Mouse (Mus musculus): ENCODE results near the gene Trim54. TPM values are rescaled to one million over a fixed set of nuclear protein-coding genes. Genes with fewer than 3 reads are reported as not detected.
A peak's percentile ranks its signal among the peaks of the same experiment; 100 is the strongest.

Trim54 gene
- polyA plus RNA-seq, 1 experiment from 2014 or later: 16.3 TPM

DNA sequence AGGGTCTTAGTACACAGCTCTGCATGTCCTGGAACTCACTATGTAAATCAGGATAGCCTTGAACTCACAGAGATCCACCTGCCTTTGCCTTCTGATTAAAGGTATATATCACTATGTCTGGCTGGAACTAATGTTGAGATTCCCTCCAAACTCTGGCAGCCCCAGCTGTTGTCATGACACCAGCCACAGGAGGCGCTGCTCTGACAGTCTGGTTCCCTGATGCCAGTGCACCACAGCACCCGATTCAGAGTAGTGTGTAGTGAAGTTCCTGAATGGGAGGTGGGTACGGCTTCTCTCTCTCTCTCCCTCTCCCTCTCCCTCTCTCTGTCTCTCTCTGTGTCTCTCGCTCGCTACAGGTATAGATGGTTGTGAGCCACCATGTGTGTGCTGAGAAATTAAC is 34.2 kb upstream of the Trim54 start:
- H3K4me3 ChIP-seq (ENCODE audit: low read depth, low read length): no peak overlapping the region
- whole genome bisulfite sequencing: 13% methylated on average over 5 of the region's 5 CpGs
- ATAC-seq (ENCODE audit: low read depth) (peak; percentile 44; the same call in 1 of the 2 replicates), DNase-seq (ENCODE audit: low spot score) (peak; percentile 30)
- H3K36me3 ChIP-seq (ENCODE audit: control insufficient read depth, insufficient read depth, low read length): peaks cover 19% of the 10 kb centered on the region
- H3K4me2 ChIP-seq (ENCODE audit: low read depth, low read length): no peak overlapping the region
- no peak overlapping the region for H3K9ac ChIP-seq (ENCODE audit: low read depth, low read length)
- H3K9me3 ChIP-seq (ENCODE audit: control insufficient read depth, low read length): no peaks in the 10 kb centered on the region
- peaks cover 11% of the 10 kb centered on the region for H3K27me3 ChIP-seq (replicated peaks; ENCODE audit: control insufficient read depth, insufficient read depth, low read length)
- no peak overlapping the region for H3K27ac ChIP-seq (replicated peaks; ENCODE audit: low read depth, low read length)
- H3K4me1 ChIP-seq (ENCODE audit: control insufficient read depth, insufficient read depth, low read length): no peaks in the 10 kb centered on the region

DNA sequence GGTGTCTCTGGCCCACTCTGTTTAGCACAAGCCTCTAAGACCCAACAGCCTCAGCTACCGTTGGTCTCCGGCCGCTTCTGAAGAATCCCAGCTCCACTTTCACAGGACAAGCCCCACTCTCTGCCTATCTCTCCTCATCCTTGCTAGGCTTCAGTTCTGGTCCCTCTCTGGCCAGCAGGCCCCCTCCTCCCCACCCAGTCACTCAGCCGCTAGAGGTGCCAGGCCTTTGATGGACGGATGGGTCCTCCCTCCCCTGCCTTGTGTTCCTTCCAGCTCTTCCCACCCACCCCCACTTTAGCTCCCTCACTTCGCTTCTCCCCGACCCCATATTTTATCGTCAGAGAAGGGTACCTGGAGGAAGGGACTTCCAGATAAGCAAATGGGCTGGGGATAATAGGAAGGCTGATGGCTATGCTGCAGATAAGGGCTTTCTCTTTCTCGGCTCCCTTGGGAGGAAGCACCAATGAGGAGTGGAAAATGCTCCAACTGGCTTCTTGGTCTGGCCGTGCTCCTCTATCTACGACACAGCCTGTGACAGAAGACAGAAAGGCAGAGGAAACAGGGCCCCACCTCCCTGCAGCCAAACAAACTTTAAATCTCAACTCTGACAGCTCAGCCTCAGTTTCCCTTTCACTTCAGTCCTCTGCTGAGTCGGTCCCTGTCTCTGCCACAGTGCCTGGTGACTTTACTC is 33.4 kb upstream of the Trim54 start:
- Histone ChIP-seq H3K4me1 (ENCODE audit: control insufficient read depth, insufficient read depth, low read length) (no peaks in the 10 kb centered on the region), H3K9me3 (ENCODE audit: control insufficient read depth, low read length) (no peaks in the 10 kb centered on the region), H3K4me3 (ENCODE audit: low read depth, low read length) (no peak overlapping the region), H3K27me3 (replicated peaks; ENCODE audit: control insufficient read depth, insufficient read depth, low read length) (peaks cover 14% of the 10 kb centered on the region), H3K4me2 (ENCODE audit: low read depth, low read length) (no peak overlapping the region), H3K27ac (replicated peaks; ENCODE audit: low read depth, low read length) (no peak overlapping the region), H3K36me3 (ENCODE audit: control insufficient read depth, insufficient read depth, low read length) (peaks cover 12% of the 10 kb centered on the region), H3K9ac (ENCODE audit: low read depth, low read length) (no peak overlapping the region)
- ATAC-seq (ENCODE audit: low read depth) (no peak), DNase-seq (ENCODE audit: low spot score) (no peak)
- 43% methylated on average over 12 of the region's 12 CpGs for WGBS

DNA sequence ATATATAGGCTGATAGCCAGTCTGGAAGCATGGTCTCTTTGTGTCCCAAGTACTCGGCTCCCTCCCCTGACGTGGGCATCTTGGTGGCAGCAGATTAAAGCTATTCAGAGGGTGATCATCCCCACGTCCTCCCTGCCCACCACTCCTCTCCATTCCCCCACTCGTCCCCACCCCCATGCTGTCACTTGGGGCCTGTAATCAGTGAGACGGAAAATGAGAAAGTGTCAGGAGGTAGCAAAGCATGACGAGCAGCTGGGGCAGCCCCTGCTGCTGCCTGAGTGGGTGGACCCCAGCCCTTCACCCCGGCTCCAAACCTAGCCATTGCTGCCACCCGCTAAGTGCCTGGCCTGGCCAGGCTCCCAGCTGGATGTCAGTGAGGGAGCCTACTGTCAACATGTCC is 32.6 kb upstream of the Trim54 start:
- H3K27me3 ChIP-seq (replicated peaks; ENCODE audit: control insufficient read depth, insufficient read depth, low read length): peaks cover 21% of the 10 kb centered on the region
- H3K9me3 ChIP-seq (ENCODE audit: control insufficient read depth, low read length): no peaks in the 10 kb centered on the region
- peaks cover 3% of the 10 kb centered on the region for H3K36me3 ChIP-seq (ENCODE audit: control insufficient read depth, insufficient read depth, low read length)
- DNase-seq (ENCODE audit: low spot score) (no peak), ATAC-seq (ENCODE audit: low read depth) (no peak)
- H3K4me1 ChIP-seq (ENCODE audit: control insufficient read depth, insufficient read depth, low read length): no peaks in the 10 kb centered on the region
- H3K4me3 ChIP-seq (ENCODE audit: low read depth, low read length): no peak overlapping the region
- no peak overlapping the region for H3K4me2 ChIP-seq (ENCODE audit: low read depth, low read length)
- 10% methylated on average over 6 of the region's 8 CpGs for WGBS
- no peak overlapping the region for H3K9ac ChIP-seq (ENCODE audit: low read depth, low read length)
- H3K27ac ChIP-seq (replicated peaks; ENCODE audit: low read depth, low read length): no peak overlapping the region

DNA sequence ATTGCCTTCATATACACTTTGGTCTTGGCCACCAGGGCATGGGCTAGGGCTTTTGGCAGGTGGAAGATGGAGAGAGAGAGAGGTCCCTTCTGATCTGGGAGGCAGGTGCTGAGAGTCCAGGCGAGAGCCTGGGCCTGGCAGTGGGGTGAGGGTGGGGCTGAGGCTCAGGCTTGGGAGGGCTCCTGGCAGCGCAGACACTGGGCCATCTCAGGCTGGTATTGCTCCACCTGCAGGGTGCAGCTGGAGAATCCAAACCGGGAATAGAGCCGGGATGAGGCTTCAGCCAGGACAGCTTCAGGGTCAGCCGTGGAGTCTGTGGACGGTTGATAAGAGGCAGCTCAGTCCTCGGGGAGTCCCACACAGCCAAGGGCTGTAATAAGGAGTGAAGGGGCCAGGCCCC is 29.9 kb upstream of the Trim54 start:
- DNase-seq (ENCODE audit: low spot score): no peak
- ATAC-seq (ENCODE audit: low read depth): no peak
- Histone ChIP-seq H3K9ac (ENCODE audit: low read depth, low read length) (no peak overlapping the region), H3K4me3 (ENCODE audit: low read depth, low read length) (no peak overlapping the region), H3K4me1 (ENCODE audit: control insufficient read depth, insufficient read depth, low read length) (no peaks in the 10 kb centered on the region), H3K36me3 (ENCODE audit: control insufficient read depth, insufficient read depth, low read length) (no peaks in the 10 kb centered on the region), H3K4me2 (ENCODE audit: low read depth, low read length) (no peak overlapping the region), H3K9me3 (ENCODE audit: control insufficient read depth, low read length) (no peaks in the 10 kb centered on the region), H3K27ac (replicated peaks; ENCODE audit: low read depth, low read length) (no peak overlapping the region), H3K27me3 (replicated peaks; ENCODE audit: control insufficient read depth, insufficient read depth, low read length) (peaks cover 48% of the 10 kb centered on the region)
- WGBS: 26% methylated on average over 7 of the region's 7 CpGs

DNA sequence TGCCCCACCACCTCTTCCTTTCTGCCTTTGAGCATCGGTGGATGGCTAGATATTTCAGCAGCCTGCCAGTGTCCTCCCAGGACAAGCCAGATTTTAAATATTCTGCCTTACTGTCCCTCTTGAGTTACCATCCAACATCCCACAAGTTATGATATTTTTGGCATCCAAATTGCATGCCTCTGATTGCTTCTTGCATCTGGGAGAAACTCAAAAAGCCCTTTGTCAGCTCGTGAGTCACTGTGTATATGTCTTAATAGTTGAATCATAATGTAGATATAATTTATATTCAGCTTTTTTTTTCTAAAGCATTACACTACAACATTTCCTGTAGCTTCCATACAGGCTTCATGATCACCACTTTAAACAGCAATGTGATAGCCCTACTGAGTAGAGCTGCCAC is 29.4 kb upstream of the Trim54 start:
- Histone ChIP-seq H3K27ac (replicated peaks; ENCODE audit: low read depth, low read length) (no peak overlapping the region), H3K9me3 (ENCODE audit: control insufficient read depth, low read length) (no peaks in the 10 kb centered on the region), H3K4me1 (ENCODE audit: control insufficient read depth, insufficient read depth, low read length) (no peaks in the 10 kb centered on the region), H3K4me2 (ENCODE audit: low read depth, low read length) (no peak overlapping the region), H3K9ac (ENCODE audit: low read depth, low read length) (no peak overlapping the region), H3K27me3 (replicated peaks; ENCODE audit: control insufficient read depth, insufficient read depth, low read length) (peaks cover 53% of the 10 kb centered on the region), H3K4me3 (ENCODE audit: low read depth, low read length) (no peak overlapping the region), H3K36me3 (ENCODE audit: control insufficient read depth, insufficient read depth, low read length) (no peaks in the 10 kb centered on the region)
- ATAC-seq (ENCODE audit: low read depth) (no peak), DNase-seq (ENCODE audit: low spot score) (no peak)
- 59% methylated on average over 2 of the region's 2 CpGs for WGBS

DNA sequence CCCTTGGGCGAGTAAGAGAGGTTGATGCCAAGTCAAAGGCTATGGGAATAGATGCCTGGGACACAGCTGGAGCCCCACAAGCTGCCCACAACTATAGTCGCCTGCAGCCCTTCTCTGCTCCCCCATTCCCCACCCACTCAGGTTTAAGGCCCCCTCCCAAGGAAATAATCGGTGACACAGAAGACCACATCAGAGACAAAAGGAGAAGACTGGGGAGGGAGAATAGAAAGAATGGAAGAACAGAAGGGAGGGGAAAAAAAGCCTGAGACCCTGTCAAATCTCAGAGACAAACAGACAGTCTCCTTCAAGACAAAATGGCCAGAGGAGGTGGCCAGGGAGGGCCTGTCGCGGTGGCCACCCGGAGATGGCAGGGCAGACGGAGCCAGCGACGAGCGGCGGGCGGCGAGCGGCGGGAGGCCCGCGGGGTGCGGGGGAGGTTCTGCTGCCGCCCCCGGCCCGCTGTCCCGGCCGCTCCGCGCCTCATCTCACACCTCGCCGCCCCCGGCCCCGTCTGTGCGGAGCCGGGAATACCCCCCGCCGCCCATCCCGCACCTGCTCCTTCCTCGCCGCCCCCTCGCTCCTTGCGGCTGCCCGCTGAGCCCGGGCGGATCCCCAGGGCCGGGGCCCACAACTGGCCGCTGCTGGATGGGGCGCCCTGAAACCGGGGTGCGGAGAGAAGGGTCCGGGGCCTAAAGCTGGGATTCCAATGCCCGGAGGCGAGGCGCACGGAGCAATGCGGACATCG is 24.1 kb upstream of the Trim54 start:
- Histone ChIP-seq H3K27ac (replicated peaks; ENCODE audit: low read depth, low read length) (no peak overlapping the region), H3K27me3 (replicated peaks; ENCODE audit: control insufficient read depth, insufficient read depth, low read length) (peaks cover 94% of the 10 kb centered on the region), H3K9me3 (ENCODE audit: control insufficient read depth, low read length) (no peaks in the 10 kb centered on the region), H3K9ac (ENCODE audit: low read depth, low read length) (peak overlapping the region; percentile 51), H3K4me3 (ENCODE audit: low read depth, low read length) (peak overlapping the region; percentile 46), H3K36me3 (ENCODE audit: control insufficient read depth, insufficient read depth, low read length) (no peaks in the 10 kb centered on the region), H3K4me2 (ENCODE audit: low read depth, low read length) (peak overlapping the region; percentile 64), H3K4me1 (ENCODE audit: control insufficient read depth, insufficient read depth, low read length) (peaks cover 18% of the 10 kb centered on the region)
- WGBS: 8% methylated on average over 13 of the region's 53 CpGs
- DNase-seq (ENCODE audit: low spot score) (no peak), ATAC-seq (ENCODE audit: low read depth) (no peak)

DNA sequence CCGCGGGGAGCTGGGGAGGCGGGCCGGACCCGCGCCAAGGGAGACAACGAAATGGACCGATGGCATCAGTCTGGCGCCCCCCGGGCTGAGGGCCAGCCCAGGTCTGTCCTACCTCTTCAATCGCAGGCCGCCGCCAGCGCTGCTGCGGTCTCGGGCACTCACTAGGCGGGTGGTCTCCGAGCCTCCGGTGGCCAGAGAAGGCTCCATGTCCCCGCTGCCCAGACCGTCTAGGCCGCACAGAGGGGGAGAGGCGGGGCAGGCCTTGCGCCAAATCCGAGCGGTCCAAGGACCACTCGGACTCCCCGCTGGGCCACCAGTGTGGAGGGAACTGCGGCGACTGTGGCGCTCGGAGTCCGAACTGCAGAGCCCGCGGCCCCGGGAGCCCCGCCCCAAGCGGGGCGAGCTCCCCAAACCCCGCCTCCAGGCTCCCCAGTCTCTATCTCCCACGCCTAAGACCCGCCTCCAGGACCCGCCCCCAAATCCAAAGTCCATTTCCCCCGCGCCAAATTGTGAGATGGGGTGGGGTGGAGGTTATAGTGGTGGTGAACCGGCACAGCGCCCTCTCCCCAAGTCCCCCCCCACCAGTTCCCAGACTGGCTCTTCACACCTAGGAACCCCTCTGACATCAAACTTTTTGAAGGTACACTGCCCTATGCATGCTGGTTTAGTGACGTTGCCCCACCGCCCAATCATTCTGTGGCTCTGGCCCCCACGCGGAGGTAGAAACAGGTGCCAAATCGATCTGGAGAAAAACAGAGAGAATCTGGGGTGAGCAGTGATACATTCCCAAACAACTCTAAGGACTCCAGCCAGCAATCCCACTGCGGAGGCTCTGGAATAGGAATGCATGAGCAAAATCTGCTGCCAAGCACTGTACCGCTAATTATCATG is 23.1 kb upstream of the Trim54 start:
- peak; percentile 50 for DNase-seq (ENCODE audit: low spot score)
- H3K4me1 ChIP-seq (ENCODE audit: control insufficient read depth, insufficient read depth, low read length): peaks cover 18% of the 10 kb centered on the region
- H3K4me3 ChIP-seq (ENCODE audit: low read depth, low read length): peak overlapping the region; percentile 46
- H3K27me3 ChIP-seq (replicated peaks; ENCODE audit: control insufficient read depth, insufficient read depth, low read length): peaks cover 99% of the 10 kb centered on the region
- ATAC-seq (ENCODE audit: low read depth): peak; percentile 60
- WGBS: under 1% methylated on average over 35 of the region's 54 CpGs
- H3K27ac ChIP-seq (replicated peaks; ENCODE audit: low read depth, low read length): no peak overlapping the region
- H3K9me3 ChIP-seq (ENCODE audit: control insufficient read depth, low read length): no peaks in the 10 kb centered on the region
- peak overlapping the region; percentile 64 for H3K4me2 ChIP-seq (ENCODE audit: low read depth, low read length)
- H3K36me3 ChIP-seq (ENCODE audit: control insufficient read depth, insufficient read depth, low read length): no peaks in the 10 kb centered on the region
- H3K9ac ChIP-seq (ENCODE audit: low read depth, low read length): peak overlapping the region; percentile 51

DNA sequence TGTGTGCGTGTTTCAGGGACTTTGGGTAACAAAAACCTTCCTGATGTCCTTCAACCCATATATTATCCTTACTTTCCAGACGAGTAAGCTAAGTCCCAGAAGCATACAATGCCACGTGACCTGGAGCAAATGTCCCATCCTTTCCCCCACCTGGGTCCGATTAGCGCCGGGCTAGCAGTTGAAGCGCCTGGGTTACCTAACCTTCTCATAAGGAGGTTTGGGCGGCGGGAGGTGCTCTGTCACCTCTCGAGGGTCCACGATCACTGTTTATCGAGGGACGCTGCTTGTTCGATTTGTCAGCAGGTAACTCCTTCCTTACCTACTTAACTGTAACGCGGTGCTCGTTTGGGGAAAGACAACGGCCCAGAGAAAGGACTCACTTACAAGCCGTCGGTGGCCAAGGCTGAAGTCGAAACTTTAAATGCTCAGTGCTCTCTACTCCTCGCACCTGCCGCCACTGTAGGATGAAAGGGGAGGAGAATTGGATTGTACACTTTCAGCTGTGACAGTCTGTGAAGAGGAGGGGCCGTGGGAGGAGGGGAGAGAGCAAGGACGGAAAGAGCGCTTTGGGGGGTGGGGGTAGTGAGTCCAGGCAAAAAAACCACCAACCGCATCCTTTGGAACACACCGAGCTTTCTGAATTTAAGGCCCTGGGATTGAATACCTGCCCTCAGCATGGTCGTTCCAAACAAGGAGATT is 22.3 kb upstream of the Trim54 start:
- Histone ChIP-seq H3K36me3 (ENCODE audit: control insufficient read depth, insufficient read depth, low read length) (no peaks in the 10 kb centered on the region), H3K9me3 (ENCODE audit: control insufficient read depth, low read length) (no peaks in the 10 kb centered on the region), H3K27me3 (replicated peaks; ENCODE audit: control insufficient read depth, insufficient read depth, low read length) (peaks cover 95% of the 10 kb centered on the region), H3K27ac (replicated peaks; ENCODE audit: low read depth, low read length) (no peak overlapping the region), H3K9ac (ENCODE audit: low read depth, low read length) (no peak overlapping the region), H3K4me3 (ENCODE audit: low read depth, low read length) (peak overlapping the region; percentile 28), H3K4me1 (ENCODE audit: control insufficient read depth, insufficient read depth, low read length) (peaks cover 18% of the 10 kb centered on the region), H3K4me2 (ENCODE audit: low read depth, low read length) (peak overlapping the region; percentile 64)
- DNase-seq (ENCODE audit: low spot score) (no peak), ATAC-seq (ENCODE audit: low read depth) (no peak)
- 3% methylated on average over 29 of the region's 29 CpGs for WGBS

All from embryonic facial prominence, embryonic 14.5 days (tissue).